Mouse (Mus musculus): Measurements from ENCODE around the gene Vmn1r200. TPM values are rescaled to one million over a fixed set of nuclear protein-coding genes. Genes with fewer than 3 reads are reported as not detected.

Gene Vmn1r200
- under 1 TPM; 0.10 to 0.93 TPM for polyA plus RNA-seq (2017; shearing (Covaris generic))

DNA sequence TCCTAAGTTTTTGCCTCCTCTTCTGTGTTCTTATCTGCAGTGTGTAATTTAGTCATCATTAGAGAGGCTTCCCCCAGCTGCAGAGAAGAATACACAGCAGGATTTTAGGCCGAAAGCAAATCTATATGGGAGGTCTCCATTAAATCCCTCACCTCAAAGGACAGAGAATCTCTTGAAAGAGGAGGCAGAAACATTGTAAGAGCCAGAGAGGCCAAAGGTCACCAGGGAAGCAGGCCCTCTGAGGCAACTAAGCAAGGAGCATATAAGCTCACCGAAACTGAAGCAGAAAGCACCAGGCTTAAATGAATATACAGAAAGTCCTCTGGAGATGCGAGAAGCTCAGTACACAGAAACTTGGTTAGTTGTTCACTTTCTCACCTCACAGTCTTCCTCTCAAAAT lies at the start of gene Vmn1r200:
TSS of gene Vmn1r200 (plus strand) at position 301 of the 400 bp plus-strand sequence.

DNA sequence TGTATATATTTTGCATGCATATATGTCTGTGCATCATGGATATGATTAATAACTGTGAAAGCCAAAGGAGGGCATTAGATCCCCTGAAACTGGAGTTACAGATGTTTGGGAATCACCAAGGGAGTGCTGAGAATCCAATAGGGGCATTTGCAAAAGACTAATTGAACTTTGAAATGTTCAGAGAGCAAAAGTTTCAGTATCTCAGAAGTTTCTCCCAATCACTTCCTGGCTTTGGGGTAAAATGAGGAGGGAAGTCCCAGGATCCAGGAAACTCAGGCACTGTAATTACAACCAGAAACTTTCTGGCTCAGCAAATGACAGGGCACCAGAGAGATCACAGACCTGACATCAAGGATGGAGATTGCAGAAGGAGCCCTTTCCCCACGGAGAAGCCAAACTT lies 40.1 kb upstream of the Vmn1r200 start, which contains the start of gene Vmn1r198:
TSS of gene Vmn1r198 (plus strand) at position 301 of the 400 bp plus-strand sequence.

DNA sequence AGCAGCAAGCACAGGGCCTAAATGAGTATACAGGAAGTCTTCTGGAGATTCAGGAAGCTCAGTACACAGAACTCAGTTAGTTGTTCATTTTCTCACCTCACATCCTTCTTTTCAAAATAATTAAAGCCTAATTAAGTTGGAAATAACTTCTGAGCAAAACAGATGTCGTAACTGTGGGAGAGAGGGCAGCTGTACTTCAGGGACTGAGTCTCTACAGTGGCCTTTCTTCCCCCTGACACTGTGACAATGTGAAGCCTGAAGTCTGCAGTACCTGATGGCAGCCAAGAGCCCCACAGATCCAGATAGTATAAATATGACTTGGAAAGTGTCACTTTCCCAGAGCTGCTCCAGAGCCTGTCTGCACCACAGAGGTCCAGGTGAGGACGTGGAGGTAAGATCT lies 10.7 kb upstream of the Vmn1r200 start, which contains the start of gene Vmn1r199:
TSS of gene Vmn1r199 (plus strand) at position 301 of the 400 bp plus-strand sequence.

Other genes starting within 250 kb of the Vmn1r200 start
- gene Vmn1r191, start 206.4 kb upstream of the Vmn1r200 start, polyA plus RNA-seq (2017; shearing (Covaris generic)), result under 1 TPM in 1 of 2 experiments, not detected in 1; 0.06 TPM
- gene Vmn1r192, start 199.2 kb upstream of the Vmn1r200 start, polyA plus RNA-seq (2017; shearing (Covaris generic)), result not detected
- gene Vmn1r193, start 167.2 kb upstream of the Vmn1r200 start, polyA plus RNA-seq (2017; shearing (Covaris generic)), result under 1 TPM; 0.06 to 0.42 TPM
- not detected for gene Vmn1r194, start 146.2 kb upstream of the Vmn1r200 start, polyA plus RNA-seq (2017; shearing (Covaris generic))
- under 1 TPM in 1 of 2 experiments, not detected in 1; 0.66 TPM for gene Vmn1r195, start 119.9 kb upstream of the Vmn1r200 start, polyA plus RNA-seq (2017; shearing (Covaris generic))
- not detected for gene Vmn1r196, start 100.5 kb upstream of the Vmn1r200 start, polyA plus RNA-seq (2017; shearing (Covaris generic))
- under 1 TPM; 0.07 to 0.15 TPM for gene Vmn1r197, start 65.8 kb upstream of the Vmn1r200 start, polyA plus RNA-seq (2017; shearing (Covaris generic))
- gene Vmn1r198, start 40.0 kb upstream of the Vmn1r200 start, polyA plus RNA-seq (2017; shearing (Covaris generic)), result under 1 TPM; 0.10 to 0.34 TPM
- 1 to 10 TPM in 1 of 2 experiments, not detected in 1; 2.2 TPM for gene Vmn1r199, start 10.6 kb upstream of the Vmn1r200 start, polyA plus RNA-seq (2017; shearing (Covaris generic))
- under 1 TPM; 0.04 to 0.06 TPM for gene Vmn1r201, start 81.5 kb downstream of the Vmn1r200 start, polyA plus RNA-seq (2017; shearing (Covaris generic))
- gene Vmn1r202, start 115.0 kb downstream of the Vmn1r200 start, polyA plus RNA-seq (2017; shearing (Covaris generic)), result under 1 TPM in 1 of 2 experiments, not detected in 1; 0.06 TPM
- gene Vmn1r203, start 127.7 kb downstream of the Vmn1r200 start, polyA plus RNA-seq (2017; shearing (Covaris generic)), result under 1 TPM; 0.16 to 0.28 TPM
- not detected for gene Vmn1r204, start 162.8 kb downstream of the Vmn1r200 start, polyA plus RNA-seq (2017; shearing (Covaris generic))
- gene Vmn1r205, start 202.6 kb downstream of the Vmn1r200 start, polyA plus RNA-seq (2017; shearing (Covaris generic)), result not detected
- gene Vmn1r206, start 233.9 kb downstream of the Vmn1r200 start, polyA plus RNA-seq (2017; shearing (Covaris generic)), result not detected